Mouse (Mus musculus): ENCODE measurements around the gene Scand1. TPM values are rescaled to one million over a fixed set of nuclear protein-coding genes. Genes with fewer than 3 reads are reported as not detected.

Scand1 gene
- polyA plus RNA-seq, 1 experiment from 2014 or later, result 98.4 TPM

DNA sequence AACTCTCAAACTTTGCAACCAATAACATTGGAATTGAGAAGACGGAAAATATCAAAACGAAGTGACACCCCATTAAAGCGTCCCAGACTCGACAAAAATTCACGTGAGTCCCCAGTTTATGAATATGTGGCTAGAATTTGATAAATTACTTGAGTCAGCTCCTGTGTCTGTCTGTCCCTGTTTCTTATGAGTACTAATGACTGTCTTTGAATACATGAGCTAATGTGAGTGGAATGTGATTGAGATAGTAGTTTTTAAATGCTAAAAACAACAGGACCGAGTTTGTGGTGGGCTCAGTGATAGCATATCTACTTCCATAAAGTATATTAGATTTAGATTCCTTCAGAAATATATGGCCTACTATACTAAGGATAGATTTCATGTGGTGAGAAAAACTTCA, 40.0 kb downstream of the Scand1 start:
- Histone ChIP-seq H3K27me3 (replicated peaks) (no peaks in the 10 kb centered on the region), H3K36me3 (replicated peaks) (peaks cover 8% of the 10 kb centered on the region; the same call in 1 of the 2 replicates), H3K9me3 (no peaks in the 10 kb centered on the region), H3K4me1 (no peaks in the 10 kb centered on the region), H3K27ac (no peak overlapping the region), H3K9ac (no peak overlapping the region), H3K4me3 (no peak overlapping the region), H3K4me2 (no peak overlapping the region)
- WGBS, result 95% methylated on average over 6 of the region's 6 CpGs
- ATAC-seq (replicated peaks), result no peak

DNA sequence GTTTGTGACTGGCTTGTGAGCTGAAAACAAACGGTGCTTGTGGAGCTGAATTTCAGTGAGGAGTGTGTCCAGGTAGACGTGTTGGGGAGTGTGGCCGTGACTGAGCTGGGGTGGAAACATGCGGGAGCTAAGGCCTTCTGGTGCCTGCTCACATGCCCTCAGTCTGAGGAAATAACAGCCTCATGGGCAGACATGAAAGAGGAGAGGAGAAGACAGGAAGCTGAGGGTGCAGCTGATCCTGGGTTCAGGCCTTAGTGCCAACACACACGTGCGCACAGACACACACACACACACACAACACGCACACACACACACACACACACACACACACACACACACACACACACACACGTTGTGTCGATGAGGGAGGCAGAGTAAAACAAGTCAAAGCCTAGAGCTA, 44.9 kb downstream of the Scand1 start:
- Histone ChIP-seq H3K36me3 (replicated peaks) (peaks cover 3% of the 10 kb centered on the region; the same call in 1 of the 2 replicates), H3K9me3 (no peaks in the 10 kb centered on the region), H3K4me2 (no peak overlapping the region), H3K9ac (no peak overlapping the region), H3K4me1 (no peaks in the 10 kb centered on the region), H3K27me3 (replicated peaks) (no peaks in the 10 kb centered on the region), H3K27ac (no peak overlapping the region), H3K4me3 (no peak overlapping the region)
- 92% methylated on average over 9 of the region's 9 CpGs for WGBS
- no peak for ATAC-seq (replicated peaks)

DNA sequence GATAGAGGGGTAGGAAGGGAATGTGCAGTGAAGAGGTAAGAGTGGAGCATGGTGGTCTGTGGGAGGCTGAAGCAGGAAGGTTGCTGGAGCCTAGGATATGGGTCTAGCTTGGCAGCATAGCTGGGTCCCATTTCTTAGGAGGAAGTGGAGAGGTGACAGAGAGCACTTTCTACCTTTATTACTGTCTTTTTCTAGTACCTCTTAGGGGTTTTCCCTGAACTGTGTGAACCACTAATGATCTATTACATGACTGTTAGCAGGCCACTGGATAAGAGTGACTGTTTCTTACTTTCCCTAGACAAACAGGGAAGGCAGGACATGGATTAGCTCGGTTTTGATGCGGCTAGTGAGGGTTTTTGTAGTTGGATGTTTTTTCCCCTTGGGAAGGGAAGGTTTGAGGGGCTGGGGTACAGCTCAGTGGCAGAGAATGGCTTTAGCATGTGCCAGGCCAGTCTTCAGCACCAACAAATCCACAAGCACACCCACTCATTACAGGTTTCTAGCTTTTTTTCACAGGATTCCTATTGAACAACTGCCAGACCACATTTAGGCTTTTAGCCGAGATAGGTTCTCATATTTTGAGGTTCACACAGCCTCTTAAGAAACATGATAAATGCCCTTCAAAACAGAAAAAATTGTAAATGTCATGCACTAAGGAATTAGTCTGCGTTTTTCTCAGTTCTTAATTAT, 49.2 kb downstream of the Scand1 start:
- no peaks in the 10 kb centered on the region for H3K9me3 ChIP-seq

More for the DNA sequence above, 49.2 kb downstream of the Scand1 start:
- Histone ChIP-seq H3K36me3 (replicated peaks) (peaks cover 22% of the 10 kb centered on the region; the same call in 1 of the 2 replicates), H3K4me3 (no peak overlapping the region), H3K27me3 (replicated peaks) (no peaks in the 10 kb centered on the region), H3K4me2 (no peak overlapping the region), H3K9ac (no peak overlapping the region), H3K4me1 (no peaks in the 10 kb centered on the region), H3K27ac (no peak overlapping the region)
- 87% methylated on average over 4 of the region's 4 CpGs for WGBS
- no peak for ATAC-seq (replicated peaks)

Small RNA genes within 50 kb of the gene (microRNA-seq; reads per million reads assigned to microRNA genes)
- gene Gm22759, result not detected

Other genes with a start within 250 kb of the Scand1 start
- 7.6 and 8.0 TPM in 2 replicates for gene Spag4, start 247.5 kb downstream of the Scand1 start, polyA plus RNA-seq (2015; fragmentation: Nextera tagmentation; extraction: Ambion mirVana)
- 27.5 and 29.6 TPM in 2 replicates for gene Cpne1, start 200.7 kb downstream of the Scand1 start, polyA plus RNA-seq (2015; fragmentation: Nextera tagmentation; extraction: Ambion mirVana)
- gene Rbm12, start 200.7 kb downstream of the Scand1 start, polyA plus RNA-seq (2015; fragmentation: Nextera tagmentation; extraction: Ambion mirVana), result 25.8 and 26.6 TPM in 2 replicates
- gene Gm28036, start 185.6 kb downstream of the Scand1 start, polyA plus RNA-seq (2015; fragmentation: Nextera tagmentation; extraction: Ambion mirVana), result 15.6 and 20.9 TPM in 2 replicates
- 377 and 400 TPM in 2 replicates for gene Romo1, start 168.7 kb downstream of the Scand1 start, polyA plus RNA-seq (2015; fragmentation: Nextera tagmentation; extraction: Ambion mirVana)
- gene Nfs1, start 168.5 kb downstream of the Scand1 start, polyA plus RNA-seq (2015; fragmentation: Nextera tagmentation; extraction: Ambion mirVana), result 35.4 and 35.8 TPM in 2 replicates
- 427 and 448 TPM in 2 replicates for gene Rbm39, start 132.5 kb downstream of the Scand1 start, polyA plus RNA-seq (2015; fragmentation: Nextera tagmentation; extraction: Ambion mirVana)
- gene Phf20, start 116.2 kb downstream of the Scand1 start, polyA plus RNA-seq (2015; fragmentation: Nextera tagmentation; extraction: Ambion mirVana), result 113 and 119 TPM in 2 replicates
- 7.6 and 8.0 TPM in 2 replicates for gene Cnbd2, start 405 bp downstream of the Scand1 start, polyA plus RNA-seq (2015; fragmentation: Nextera tagmentation; extraction: Ambion mirVana)
- 15.6 and 19.6 TPM in 2 replicates for gene Epb41l1, start 108.2 kb upstream of the Scand1 start, polyA plus RNA-seq (2015; fragmentation: Nextera tagmentation; extraction: Ambion mirVana)
- gene Aar2, start 234.9 kb upstream of the Scand1 start, polyA plus RNA-seq (2015; fragmentation: Nextera tagmentation; extraction: Ambion mirVana), result 46.1 and 47.9 TPM in 2 replicates